Comparison of ENCODE assay signal across 23 mouse cellular contexts in the genomic region with DNA sequence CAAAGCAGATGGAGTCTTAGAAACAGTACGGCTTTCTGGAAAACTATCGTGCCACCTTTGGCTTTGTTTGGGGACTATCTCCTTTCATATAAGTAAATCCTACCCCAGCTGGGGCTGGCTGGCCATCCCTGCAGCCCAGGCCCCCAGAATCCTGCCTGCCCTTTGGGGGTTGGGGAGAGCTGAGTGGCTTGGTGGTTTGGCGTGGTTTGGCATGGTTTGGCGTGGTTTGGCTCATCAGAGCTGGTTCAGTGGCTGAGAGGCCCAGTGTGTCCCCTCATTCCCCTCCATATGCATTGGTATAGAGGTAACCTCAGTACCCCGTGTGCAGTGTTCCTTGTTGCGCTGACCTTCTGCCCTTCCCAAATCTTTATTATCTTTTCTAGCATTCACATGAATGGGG. TPM values are rescaled to one million over a fixed set of nuclear protein-coding genes. Genes with fewer than 3 reads are reported as not detected.
DNase-seq lines count a peak whose midpoint lies in the region; ATAC-seq and TF ChIP-seq lines count a peak whose summit lies in the region.
"Had no signal": no experiment of that assay in that cellular context is flagged by ENCODE, and none has a peak within 500 bp of the region (broad histone marks: within the 10 kb centered on the region; RNA-seq: fewer than 3 reads in every experiment).

No protein-coding gene starts in this region.

- no peak for TF ChIP-seq POLR2A in limb, embryonic 14.5 days (IDR thresholded peaks at IDR 0.05; ENCODE audit: borderline replicate concordance, extremely low read depth, insufficient read depth, insufficient read length)

- H3K9ac ChIP-seq in limb, embryonic 11.5 days (ENCODE audit: low read length), result no peak overlapping the region
- H3K9ac ChIP-seq in embryonic facial prominence, embryonic 12.5 days, result no peak overlapping the region
- H3K9ac ChIP-seq in limb, embryonic 14.5 days (ENCODE audit: low read depth, low read length, severe bottlenecking), result no peak overlapping the region
- no peak overlapping the region for H3K9ac ChIP-seq in midbrain, postnatal 0 days (replicated peaks; ENCODE audit: low read length, poor library complexity, severe bottlenecking)
- H3K9ac ChIP-seq: forebrain, embryonic 12.5 days; heart, embryonic 15.5 days; hindbrain, embryonic 13.5 days; lung, embryonic 14.5 days; midbrain, embryonic 13.5 days had no signal

- no peak overlapping the region for H3K4me3 ChIP-seq in limb, embryonic 11.5 days (ENCODE audit: low read depth, low read length)
- no peak overlapping the region for H3K4me3 ChIP-seq in limb, embryonic 10.5 days
- H3K4me3 ChIP-seq in embryonic facial prominence, embryonic 12.5 days, result no peak overlapping the region
- no peak overlapping the region for H3K4me3 ChIP-seq in limb, embryonic 14.5 days (replicated peaks; ENCODE audit: low read length)
- H3K4me3 ChIP-seq in midbrain, postnatal 0 days (ENCODE audit: low read depth, low read length), result no peak overlapping the region
- H3K4me3 ChIP-seq: forebrain, embryonic 12.5 days; heart, embryonic 15.5 days; hindbrain, embryonic 13.5 days; left cerebral cortex, adult 2 months; midbrain, embryonic 13.5 days had no signal

- no peak for TF ChIP-seq CTCF in midbrain, postnatal 0 days (IDR thresholded peaks at IDR 0.05)

- no peaks in the 10 kb centered on the region for H3K9me3 ChIP-seq in limb, embryonic 11.5 days (ENCODE audit: control insufficient read depth, low read length)
- no peaks in the 10 kb centered on the region; the same call in 1 of the 2 replicates for H3K9me3 ChIP-seq in limb, embryonic 10.5 days (replicated peaks)
- H3K9me3 ChIP-seq in embryonic facial prominence, embryonic 12.5 days, result peaks cover 2% of the 10 kb centered on the region; the same call in 1 of the 2 replicates
- no peaks in the 10 kb centered on the region for H3K9me3 ChIP-seq in limb, embryonic 14.5 days (ENCODE audit: control insufficient read depth, low read length)
- H3K9me3 ChIP-seq in midbrain, postnatal 0 days (ENCODE audit: low read length), result no peaks in the 10 kb centered on the region
- H3K9me3 ChIP-seq: heart, embryonic 15.5 days had no signal

- WGBS in limb, embryonic 11.5 days, result 84% methylated on average over 6 of the region's 6 CpGs
- 82% methylated on average over 6 of the region's 6 CpGs for WGBS in limb, embryonic 10.5 days
- 59% methylated on average over 6 of the region's 6 CpGs for WGBS in embryonic facial prominence, embryonic 12.5 days
- 73% methylated on average over 6 of the region's 6 CpGs for WGBS in limb, embryonic 14.5 days
- 88% methylated on average over 6 of the region's 6 CpGs for WGBS in midbrain, postnatal 0 days

- no peak for DNase-seq in limb, embryonic 11.5 days (ENCODE audit: low spot score)
- DNase-seq in limb, embryonic 10.5 days (ENCODE audit: low spot score), result no peak
- peak; percentile 14 for DNase-seq in Muller cell, postnatal 12 days (ENCODE audit: inconsistent ontology term)
- DNase-seq in limb, embryonic 14.5 days (ENCODE audit: low spot score), result no peak
- DNase-seq in midbrain, postnatal 0 days (ENCODE audit: low spot score), result no peak
- no peak for DNase-seq in layer of hippocampus, adult 11-12 months (ENCODE audit: low spot score)
- DNase-seq: adrenal gland, adult 8-10 months; cerebellum, adult 11-12 months; cerebellum, postnatal 14 days; heart, postnatal 36 days; left cerebral cortex, postnatal 4 days; lung, embryonic 14.5 days; right cerebral cortex, postnatal 14 days; spleen, adult 18-20 months had no signal

- no peaks in the 10 kb centered on the region for H3K36me3 ChIP-seq in limb, embryonic 11.5 days (ENCODE audit: control insufficient read depth, insufficient read depth, low read length)
- peaks cover 9% of the 10 kb centered on the region; the same call in 1 of the 2 replicates for H3K36me3 ChIP-seq in limb, embryonic 10.5 days
- H3K36me3 ChIP-seq in embryonic facial prominence, embryonic 12.5 days, result peaks cover 17% of the 10 kb centered on the region; the same call in 1 of the 2 replicates
- H3K36me3 ChIP-seq in limb, embryonic 14.5 days (ENCODE audit: control insufficient read depth, insufficient read depth, low read length), result 0 out of 2 replicates have a peak, but pooled peaks cover 10% of the 10 kb centered on the region
- no peaks in the 10 kb centered on the region for H3K36me3 ChIP-seq in midbrain, postnatal 0 days (ENCODE audit: insufficient read depth, low read length)
- H3K36me3 ChIP-seq: heart, embryonic 15.5 days had no signal

- H3K27me3 ChIP-seq in limb, embryonic 11.5 days (ENCODE audit: control insufficient read depth, insufficient read depth, low read length), result no peaks in the 10 kb centered on the region
- no peaks in the 10 kb centered on the region for H3K27me3 ChIP-seq in limb, embryonic 10.5 days (ENCODE audit: low read depth, poor library complexity, severe bottlenecking)
- no peaks in the 10 kb centered on the region for H3K27me3 ChIP-seq in embryonic facial prominence, embryonic 12.5 days
- H3K27me3 ChIP-seq in limb, embryonic 14.5 days (ENCODE audit: control insufficient read depth, insufficient read depth, low read length), result no peaks in the 10 kb centered on the region
- no peaks in the 10 kb centered on the region for H3K27me3 ChIP-seq in midbrain, postnatal 0 days (ENCODE audit: insufficient read depth, low read length)
- H3K27me3 ChIP-seq: forebrain, embryonic 12.5 days; heart, embryonic 15.5 days; hindbrain, embryonic 13.5 days; midbrain, embryonic 13.5 days had no signal

- H3K4me1 ChIP-seq in limb, embryonic 11.5 days (ENCODE audit: control insufficient read depth, insufficient read depth, low read length), result no peaks in the 10 kb centered on the region
- peaks cover 14% of the 10 kb centered on the region for H3K4me1 ChIP-seq in limb, embryonic 10.5 days
- no peaks in the 10 kb centered on the region; the same call in 1 of the 2 replicates for H3K4me1 ChIP-seq in embryonic facial prominence, embryonic 12.5 days
- H3K4me1 ChIP-seq in limb, embryonic 14.5 days (ENCODE audit: control insufficient read depth, insufficient read depth, low read length), result peaks cover 18% of the 10 kb centered on the region; the same call in 1 of the 2 replicates
- H3K4me1 ChIP-seq in midbrain, postnatal 0 days (ENCODE audit: insufficient read depth, low read length), result no peaks in the 10 kb centered on the region

- 0 out of 2 replicates have a peak overlapping the region, but pooled peaks have one; percentile 9 for H3K27ac ChIP-seq in limb, embryonic 11.5 days (replicated peaks; ENCODE audit: low read depth, low read length)
- H3K27ac ChIP-seq in limb, embryonic 10.5 days, result no peak overlapping the region
- H3K27ac ChIP-seq in embryonic facial prominence, embryonic 12.5 days, result peak overlapping the region; percentile 65
- H3K27ac ChIP-seq in limb, embryonic 14.5 days (replicated peaks; ENCODE audit: low read depth, low read length), result peak overlapping the region; percentile 61
- no peak overlapping the region for H3K27ac ChIP-seq in midbrain, postnatal 0 days (ENCODE audit: low read depth, low read length)
- H3K27ac ChIP-seq: forebrain, embryonic 12.5 days; heart, embryonic 15.5 days; hindbrain, embryonic 13.5 days; left cerebral cortex, adult 2 months; midbrain, embryonic 13.5 days had no signal

- H3K4me2 ChIP-seq in limb, embryonic 11.5 days (ENCODE audit: low read depth, severe bottlenecking), result no peak overlapping the region
- no peak overlapping the region for H3K4me2 ChIP-seq in embryonic facial prominence, embryonic 12.5 days (replicated peaks)
- H3K4me2 ChIP-seq in limb, embryonic 14.5 days (replicated peaks; ENCODE audit: low read depth, low read length, severe bottlenecking), result no peak overlapping the region
- H3K4me2 ChIP-seq in midbrain, postnatal 0 days (ENCODE audit: low read depth, low read length, poor library complexity, severe bottlenecking), result no peak overlapping the region
- H3K4me2 ChIP-seq: forebrain, embryonic 12.5 days; heart, embryonic 15.5 days; hindbrain, embryonic 13.5 days; lung, embryonic 14.5 days; midbrain, embryonic 13.5 days had no signal

- ATAC-seq in limb, embryonic 11.5 days (ENCODE audit: insufficient number of reproducible peaks, low FRiP score, low TSS enrichment, low read depth), result no peak
- ATAC-seq in embryonic facial prominence, embryonic 12.5 days (ENCODE audit: insufficient number of reproducible peaks, insufficient read depth, low FRiP score, low TSS enrichment), result no peak
- no peak for ATAC-seq in limb, embryonic 14.5 days (ENCODE audit: low FRiP score, low read depth)
- no peak for ATAC-seq in midbrain, postnatal 0 days (ENCODE audit: low FRiP score)
- ATAC-seq: activated CD4-positive, CD25-positive, alpha-beta regulatory T cell, adult 4 months; CD4-positive, CD25-positive, alpha-beta regulatory T cell, adult 4 months; inflammation-experienced regulatory T-cells, adult 6 months; midbrain, embryonic 13.5 days had no signal

RNA-seq across cellular contexts. Expression of gene Aqp1, which starts 58.1 kb away (rescaled TPM):
- 0.26 and 0.64 TPM in 2 replicates for polyA plus RNA-seq in limb, embryonic 11.5 days (2014; fragmentation: Nextera tagmentation; extraction: Ambion mirVana)
- 0.94 and 1.1 TPM in 2 replicates for polyA plus RNA-seq in limb, embryonic 10.5 days (2016; fragmentation: Nextera tagmentation; extraction: Ambion mirVana)
- 9.8 and 11.1 TPM in 2 replicates for polyA plus RNA-seq in embryonic facial prominence, embryonic 12.5 days (2016; fragmentation: Nextera tagmentation; extraction: Ambion mirVana)
- polyA plus RNA-seq in limb, embryonic 14.5 days (2012; rRNA removed), result 87.1 and 111 TPM in 2 replicates
- polyA plus RNA-seq in limb, embryonic 14.5 days (2014; fragmentation: Nextera tagmentation; extraction: Ambion mirVana), result 15.3 and 17.8 TPM in 2 replicates
- total RNA-seq in midbrain, postnatal 0 days (2014; rRNA removed), result 2.2 and 13.2 TPM in 2 replicates
- 0.63 and 1.1 TPM in 2 replicates for polyA plus RNA-seq in midbrain, postnatal 0 days (2015; fragmentation: Nextera tagmentation; extraction: Ambion mirVana)
- polyA plus RNA-seq: CD4-positive, CD25-positive, alpha-beta regulatory T cell, adult 4 months; inflammation-experienced regulatory T-cells, adult 6 months had no signal

Comparison
In these comparisons a context has a peak if more than half of its experiments do, and no peak if none do; other contexts are left out.
1. H3K27ac ChIP-seq: peak in limb, embryonic 11.5 days (single experiment), embryonic facial prominence, embryonic 12.5 days (single experiment) and limb, embryonic 14.5 days (single experiment); none in limb, embryonic 10.5 days (single experiment) and midbrain, postnatal 0 days (single experiment).